Mouse (Mus musculus) frontal cortex, postnatal 14 days (tissue): ENCODE measurements around the gene Sec61b.
A peak's percentile ranks its signal among the peaks of the same experiment; 100 is the strongest.

ENCODE experiments used
- DNase-seq, 2 experiments: peaks; one replicate each; pipeline ENCODE4 v3.0.0; 2022; ENCODE audit warnings: low spot score in 2 of 2

Gene Sec61b

GRCm38 (mm10) chr4:47480576-47480975, 6.1 kb downstream of the Sec61b start:
- no peak for DNase-seq

DNA sequence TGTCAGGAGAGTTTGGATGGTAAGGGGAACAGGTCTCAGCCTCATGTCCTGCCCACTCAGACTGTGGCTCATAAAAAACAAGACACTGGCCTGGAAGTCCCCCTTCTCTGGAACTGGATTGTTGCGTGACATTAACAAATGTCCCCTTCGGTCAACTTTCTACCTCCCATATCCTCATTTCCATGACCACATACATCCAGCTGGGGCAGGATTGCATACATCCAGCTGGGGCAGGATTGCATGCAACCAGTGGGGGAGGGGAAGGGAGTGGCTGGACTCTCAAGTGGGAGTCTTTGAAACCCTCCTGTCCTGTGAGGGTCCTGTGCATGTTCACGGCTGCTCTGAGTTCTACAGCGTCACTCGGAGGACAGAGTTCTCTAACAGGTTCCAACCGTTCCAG, 16.8 kb downstream of the Sec61b start:
- no peak for DNase-seq

GRCm38 (mm10) chr4:47492311-47493086, 18.0 kb downstream of the Sec61b start:
- no peak for DNase-seq

GRCm38 (mm10) chr4:47493456-47493855, 19.0 kb downstream of the Sec61b start:
- DNase-seq, result no peak

GRCm38 (mm10) chr4:47494137-47494536, 19.7 kb downstream of the Sec61b start:
- DNase-seq, result no peak

GRCm38 (mm10) chr4:47494686-47495085, 20.2 kb downstream of the Sec61b start:
- DNase-seq, result no peak

- no peak for DNase-seq
These were observed 23.4 kb downstream of the Sec61b start for GRCm38 (mm10) chr4:47497811-47498385.

DNA sequence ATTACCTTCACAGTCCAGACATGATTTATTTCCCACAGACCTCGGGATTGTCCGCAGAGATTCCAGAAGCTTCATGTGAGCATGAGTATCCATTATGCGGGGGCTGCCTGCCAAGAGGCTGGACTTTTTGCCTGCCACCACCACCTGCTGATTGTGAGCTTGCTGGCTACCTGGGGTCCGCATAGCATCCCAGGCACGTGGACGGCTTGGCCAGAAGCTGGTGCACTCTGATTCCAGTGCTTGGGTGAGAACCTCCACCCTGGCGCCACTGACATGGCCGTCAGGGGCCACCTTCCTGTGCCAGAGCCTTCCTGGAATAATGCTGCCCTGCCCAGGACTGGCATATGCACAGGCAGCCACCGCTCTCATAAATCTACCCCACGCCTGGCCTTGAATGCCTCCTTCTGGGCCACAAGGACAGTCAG, 24.7 kb downstream of the Sec61b start:
- no peak for DNase-seq

DNA sequence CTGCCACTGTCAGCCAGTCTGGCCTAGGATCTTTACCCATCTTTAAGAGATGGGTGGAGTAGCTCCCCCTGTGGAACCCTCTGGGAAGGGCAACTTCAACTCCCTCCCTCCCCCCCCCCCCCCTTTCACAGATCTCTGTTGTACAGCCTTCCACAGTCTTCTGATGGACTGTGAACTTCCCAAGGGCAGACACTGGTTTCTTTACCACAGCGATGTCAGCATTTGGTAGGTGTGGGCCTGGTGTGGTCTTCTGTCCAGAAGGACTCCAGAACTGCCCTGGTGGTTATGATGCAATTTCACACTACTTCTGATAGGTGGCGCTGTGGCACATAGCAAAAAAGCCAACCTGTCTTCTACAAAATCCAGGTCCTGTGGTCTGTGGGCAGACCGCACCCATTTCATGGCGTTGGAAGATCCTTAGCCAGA, 28.1 kb downstream of the Sec61b start:
- DNase-seq, result peak in 1 of 2 experiments; percentile 26

DNA sequence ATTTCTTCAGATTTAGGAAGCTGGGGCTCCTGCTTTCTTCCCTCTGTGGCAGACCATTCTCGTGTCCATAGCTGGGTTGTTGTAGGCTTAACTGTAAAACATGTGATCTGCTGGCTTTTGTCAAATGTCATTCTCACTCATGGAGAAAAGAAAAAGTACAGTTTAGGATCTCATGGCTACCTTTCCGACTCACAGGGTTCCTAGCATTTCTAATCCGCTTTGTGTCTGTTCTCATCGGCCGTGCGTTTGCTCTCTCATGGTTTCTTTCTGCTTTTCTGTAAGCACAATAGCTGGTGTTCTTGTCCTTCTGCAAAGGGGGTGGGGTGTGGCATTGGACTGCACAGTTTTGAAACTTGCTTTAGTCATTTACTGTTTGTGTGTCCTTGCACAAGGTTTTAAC, 28.6 kb downstream of the Sec61b start:
- no peak for DNase-seq

DNA sequence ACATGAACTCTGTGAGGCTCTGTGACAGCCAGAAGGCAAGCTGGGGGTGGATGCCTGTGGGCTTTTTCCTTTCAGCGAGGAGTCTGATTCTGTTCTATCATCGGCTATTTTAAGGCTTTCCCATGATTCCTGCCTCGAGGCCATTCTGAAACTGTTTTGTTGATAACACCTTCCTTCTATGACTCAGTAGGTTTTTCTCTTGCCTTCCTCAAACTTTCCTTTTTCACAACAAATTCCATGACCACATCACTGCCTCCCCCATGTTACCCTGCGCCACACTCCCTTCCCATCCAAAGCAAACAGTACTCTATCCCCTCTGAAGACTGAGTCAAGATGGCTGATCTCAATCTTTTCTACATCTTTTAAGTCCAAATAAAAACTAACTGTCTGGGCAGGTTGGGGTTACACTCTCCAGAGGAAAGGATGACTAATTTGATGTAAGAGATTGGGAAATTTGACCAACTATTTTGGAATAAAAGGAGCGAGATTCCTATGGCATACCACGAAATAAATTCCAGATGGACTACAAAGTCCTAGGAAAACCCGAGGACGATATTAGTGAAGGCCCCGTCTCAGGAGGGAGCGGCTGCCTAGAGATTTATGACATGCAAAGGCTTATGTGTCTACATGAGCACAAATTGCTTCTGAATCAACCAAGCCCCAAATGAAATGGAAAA, 30.5 kb downstream of the Sec61b start:
- DNase-seq, result no peak

DNA sequence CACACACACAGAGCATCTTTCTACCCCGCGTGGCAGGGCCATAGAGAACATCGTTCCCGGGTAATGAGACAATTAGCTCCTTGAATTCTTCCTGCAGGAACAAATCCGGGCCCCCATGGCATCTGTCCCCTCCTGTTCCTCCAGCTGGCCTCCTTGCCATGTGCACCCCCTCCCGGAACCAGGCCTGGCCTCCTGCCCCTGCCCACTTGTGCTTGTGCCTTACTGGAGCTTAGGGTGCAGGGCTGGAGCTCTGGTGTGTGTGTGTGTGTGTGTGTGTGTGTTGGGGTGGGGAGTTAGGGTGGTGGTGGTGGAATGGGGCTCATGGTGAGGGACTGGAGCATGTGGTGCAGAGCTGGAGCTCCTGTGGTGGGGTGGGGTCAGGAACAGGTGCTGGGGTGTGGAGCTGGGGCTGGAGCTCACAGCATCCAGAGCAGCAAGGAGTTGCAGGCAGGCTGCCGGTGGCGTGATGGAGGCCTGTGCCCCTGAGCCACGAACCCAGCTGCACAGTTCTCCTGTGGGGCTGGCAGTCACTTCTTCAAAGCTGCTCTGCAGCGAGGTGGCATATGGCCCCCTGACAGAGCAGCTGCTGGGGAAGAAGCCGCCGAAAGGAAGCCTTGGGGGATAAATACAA, 44.2 kb downstream of the Sec61b start:
- no peak for DNase-seq

DNA sequence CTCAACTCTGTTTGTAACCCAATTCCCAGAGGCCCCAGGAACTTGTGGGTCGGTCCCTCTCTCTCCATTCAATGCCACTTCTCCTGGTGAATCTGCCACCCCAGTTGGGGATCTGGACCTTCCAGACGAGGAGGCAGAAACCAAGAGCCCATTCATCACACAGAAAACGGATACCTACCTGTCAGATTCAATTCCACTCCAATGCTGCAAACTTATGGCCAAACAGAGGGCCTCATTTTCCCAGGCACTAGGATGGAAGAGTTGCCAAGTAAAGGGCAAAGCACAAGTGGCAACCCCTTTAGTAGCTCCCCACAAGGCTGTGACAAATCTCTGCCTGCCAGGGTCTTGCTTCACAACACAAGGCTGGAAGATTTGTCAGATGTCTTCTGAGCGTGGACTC, 45.6 kb downstream of the Sec61b start:
- DNase-seq, result no peak

- DNase-seq, result peak in 1 of 2 experiments; percentile 18
These were observed 47.6 kb downstream of the Sec61b start for GRCm38 (mm10) chr4:47521884-47522605.

DNA sequence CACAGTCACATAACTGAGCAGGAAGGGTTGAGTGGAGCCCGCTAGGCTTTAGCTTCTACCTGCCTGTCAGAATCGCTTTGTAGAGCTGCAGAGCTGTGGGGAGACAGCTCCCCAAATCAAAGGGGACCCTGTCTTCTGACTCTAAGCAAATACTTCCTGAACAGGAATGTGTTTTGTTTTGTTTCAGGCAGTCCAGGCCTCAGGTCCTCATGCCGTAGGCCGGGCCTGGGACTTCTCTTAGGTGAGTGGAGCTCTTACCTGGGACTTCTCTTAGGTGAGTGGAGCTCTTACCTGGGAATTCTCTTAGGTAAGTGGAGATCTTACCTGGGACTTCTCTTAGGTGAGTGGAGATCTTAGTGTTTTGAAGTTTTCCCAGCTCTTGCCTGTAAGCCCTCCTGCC, 55.4 kb downstream of the Sec61b start:
- no peak for DNase-seq
